Mouse (Mus musculus): ENCODE data around the gene Rab9b. TPM values are rescaled to one million over a fixed set of nuclear protein-coding genes. Genes with fewer than 3 reads are reported as not detected.
A peak's percentile ranks its signal among the peaks of the same experiment; 100 is the strongest.

The Rab9b gene
- polyA plus RNA-seq (2014; fragmentation: Nextera tagmentation; extraction: Ambion mirVana) = 0.88 and 0.97 TPM in 2 replicates

DNA sequence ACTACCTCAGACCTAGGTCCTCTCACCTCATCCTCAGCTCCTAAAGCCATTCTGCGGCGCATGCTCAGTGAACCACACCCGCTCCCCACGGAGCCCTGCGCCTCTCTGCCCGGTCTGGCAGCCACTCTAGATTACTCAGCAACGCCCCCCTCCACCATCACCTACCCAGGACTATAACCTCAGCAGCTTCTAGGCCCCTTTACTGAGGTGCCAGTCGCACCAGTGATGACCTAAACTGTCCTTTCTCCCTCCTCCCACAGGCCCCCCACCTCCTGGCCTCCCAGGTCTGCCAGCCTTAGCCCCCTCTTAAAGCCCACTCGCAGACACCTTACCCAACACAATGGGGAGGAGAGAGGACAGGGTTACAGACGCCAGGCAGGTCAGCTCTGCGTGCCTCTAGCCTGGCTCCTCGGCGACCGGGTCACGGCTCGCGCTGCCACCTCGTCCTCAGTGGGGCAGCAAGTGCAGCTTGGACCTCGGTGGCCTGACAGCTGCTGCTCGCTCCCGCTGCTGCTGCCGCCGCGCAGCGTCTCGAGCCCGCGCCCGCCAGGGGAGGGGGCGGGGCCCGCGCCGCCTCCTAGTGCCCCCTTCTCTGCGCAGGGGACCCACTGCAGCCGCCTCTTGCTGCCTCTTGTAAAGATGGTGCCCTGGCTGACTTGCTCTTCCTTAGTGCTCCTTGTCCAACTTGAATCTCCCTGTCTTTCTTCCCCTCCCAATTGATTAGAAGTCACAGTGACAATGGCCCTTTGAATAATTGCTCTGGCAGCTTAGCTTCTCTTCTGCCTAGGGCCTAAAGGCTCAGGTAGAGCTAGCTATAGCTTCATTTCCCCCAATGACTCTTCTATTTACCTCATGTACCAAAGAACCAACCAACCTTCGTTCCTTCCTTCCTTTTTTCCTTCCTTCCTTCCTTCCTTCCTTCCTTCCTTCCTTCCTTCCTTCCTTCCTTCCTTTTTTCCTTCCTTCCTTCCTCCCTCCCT is at the start of gene Rab9b:
Gene Rab9b (minus strand): TSS at position 695 of the 980 bp plus-strand sequence.
- H3K4me3 ChIP-seq (ENCODE audit: low read depth, low read length) = peak within 1 kb of the TSS; percentile 37
- ATAC-seq (ENCODE audit: insufficient number of reproducible peaks, insufficient read depth, low FRiP score, low read depth) = peak; percentile 53; the same call in 1 of the 2 replicates
- H3K36me3 ChIP-seq (ENCODE audit: control insufficient read depth, insufficient read depth, low read length) = no peaks in the 10 kb centered on the region
- H3K27me3 ChIP-seq (ENCODE audit: control insufficient read depth, insufficient read depth, low read length) = no peaks in the 10 kb centered on the region
- H3K4me1 ChIP-seq (ENCODE audit: control insufficient read depth, insufficient read depth, low read length) = no peaks in the 10 kb centered on the region
- peak within 1 kb of the TSS; percentile 68 for H3K4me2 ChIP-seq (replicated peaks; ENCODE audit: low read depth, low read length)
- 13% methylated on average over 34 of the region's 36 CpGs for WGBS
- no peaks in the 10 kb centered on the region for H3K9me3 ChIP-seq (ENCODE audit: control insufficient read depth, low read depth, low read length)
- H3K9ac ChIP-seq (replicated peaks; ENCODE audit: low read depth, low read length) = no peak within 1 kb of the TSS
- H3K27ac ChIP-seq (ENCODE audit: low read length) = no peak within 1 kb of the TSS

DNA sequence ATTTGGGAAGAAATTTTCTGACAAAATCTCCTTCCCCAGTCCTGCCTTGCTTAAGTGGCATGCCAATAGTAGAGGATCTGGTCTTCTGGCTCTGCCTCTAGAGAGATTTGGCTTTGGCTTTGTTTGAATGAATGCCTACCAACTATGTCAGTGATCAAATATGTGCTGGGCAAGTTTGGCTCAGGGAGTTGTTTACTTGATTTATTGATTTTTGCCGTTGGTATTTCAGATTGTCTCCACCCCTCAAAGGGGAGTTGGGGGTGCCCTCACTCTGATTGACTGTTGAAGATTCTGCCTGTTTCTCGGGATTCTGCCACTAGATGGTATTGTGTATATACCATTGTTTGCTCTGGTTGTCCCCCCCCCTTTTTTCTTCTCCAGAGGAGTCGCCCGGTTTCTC is 35.8 kb upstream of the Rab9b start:
- 35% methylated on average over 4 of the region's 4 CpGs for WGBS

GRCm38 (mm10) chrX:136895757-136896156 is 27.2 kb upstream of the Rab9b start:
- no peak for ATAC-seq (ENCODE audit: insufficient number of reproducible peaks, insufficient read depth, low FRiP score, low read depth)
- 41% methylated on average over 2 of the region's 2 CpGs for WGBS

More for the DNA sequence above, 35.8 kb upstream of the Rab9b start:
- no peak overlapping the region for H3K4me3 ChIP-seq (ENCODE audit: low read depth, low read length)
- ATAC-seq (ENCODE audit: insufficient number of reproducible peaks, insufficient read depth, low FRiP score, low read depth) = no peak
- H3K4me1 ChIP-seq (ENCODE audit: control insufficient read depth, insufficient read depth, low read length) = no peaks in the 10 kb centered on the region
- no peaks in the 10 kb centered on the region for H3K9me3 ChIP-seq (ENCODE audit: control insufficient read depth, low read depth, low read length)
- H3K9ac ChIP-seq (replicated peaks; ENCODE audit: low read depth, low read length) = no peak overlapping the region
- no peak overlapping the region for H3K4me2 ChIP-seq (replicated peaks; ENCODE audit: low read depth, low read length)
- H3K27me3 ChIP-seq (ENCODE audit: control insufficient read depth, insufficient read depth, low read length) = no peaks in the 10 kb centered on the region
- H3K36me3 ChIP-seq (ENCODE audit: control insufficient read depth, insufficient read depth, low read length) = no peaks in the 10 kb centered on the region
- H3K27ac ChIP-seq (ENCODE audit: low read length) = no peak overlapping the region

DNA sequence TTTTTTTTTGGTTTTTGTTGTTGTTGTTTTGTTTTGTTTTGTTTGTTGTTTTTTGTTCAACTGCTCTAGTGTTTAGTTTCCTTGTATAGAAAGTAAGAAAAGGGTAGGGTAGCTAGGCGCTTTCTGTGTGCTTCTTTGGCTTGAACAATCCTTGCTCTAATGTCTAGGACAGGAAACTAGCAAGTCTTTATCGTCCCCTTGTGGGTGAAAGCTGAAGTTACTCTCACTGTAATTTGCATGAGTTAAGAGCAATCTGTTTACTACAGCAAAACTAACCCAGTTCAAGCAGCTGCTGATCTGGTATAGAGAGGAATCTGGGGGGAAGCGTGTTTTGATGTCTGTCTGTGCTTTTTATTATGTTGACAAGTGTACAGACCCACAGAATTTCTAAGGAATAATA is 18.3 kb downstream of the Rab9b start:
- WGBS = 28% methylated on average over 3 of the region's 3 CpGs
- Histone ChIP-seq H3K9me3 (ENCODE audit: control insufficient read depth, low read depth, low read length) (no peaks in the 10 kb centered on the region), H3K4me2 (replicated peaks; ENCODE audit: low read depth, low read length) (no peak overlapping the region), H3K9ac (replicated peaks; ENCODE audit: low read depth, low read length) (no peak overlapping the region), H3K27ac (ENCODE audit: low read length) (no peak overlapping the region), H3K36me3 (ENCODE audit: control insufficient read depth, insufficient read depth, low read length) (no peaks in the 10 kb centered on the region), H3K4me3 (ENCODE audit: low read depth, low read length) (no peak overlapping the region), H3K4me1 (ENCODE audit: control insufficient read depth, insufficient read depth, low read length) (no peaks in the 10 kb centered on the region), H3K27me3 (ENCODE audit: control insufficient read depth, insufficient read depth, low read length) (no peaks in the 10 kb centered on the region)
- no peak for ATAC-seq (ENCODE audit: insufficient number of reproducible peaks, insufficient read depth, low FRiP score, low read depth)

More at GRCm38 (mm10) chrX:136895757-136896156, 27.2 kb upstream of the Rab9b start:
- Histone ChIP-seq H3K4me1 (ENCODE audit: control insufficient read depth, insufficient read depth, low read length) (no peaks in the 10 kb centered on the region), H3K4me3 (ENCODE audit: low read depth, low read length) (no peak overlapping the region), H3K27me3 (ENCODE audit: control insufficient read depth, insufficient read depth, low read length) (no peaks in the 10 kb centered on the region), H3K9me3 (ENCODE audit: control insufficient read depth, low read depth, low read length) (no peaks in the 10 kb centered on the region), H3K4me2 (replicated peaks; ENCODE audit: low read depth, low read length) (no peak overlapping the region), H3K36me3 (ENCODE audit: control insufficient read depth, insufficient read depth, low read length) (no peaks in the 10 kb centered on the region), H3K27ac (ENCODE audit: low read length) (no peak overlapping the region), H3K9ac (replicated peaks; ENCODE audit: low read depth, low read length) (no peak overlapping the region)

- no peaks in the 10 kb centered on the region for H3K36me3 ChIP-seq (ENCODE audit: control insufficient read depth, insufficient read depth, low read length)
- no peak for ATAC-seq (ENCODE audit: insufficient number of reproducible peaks, insufficient read depth, low FRiP score, low read depth)
- no peaks in the 10 kb centered on the region for H3K9me3 ChIP-seq (ENCODE audit: control insufficient read depth, low read depth, low read length)
- no peak overlapping the region for H3K27ac ChIP-seq (ENCODE audit: low read length)
- H3K4me2 ChIP-seq (replicated peaks; ENCODE audit: low read depth, low read length) = no peak overlapping the region
- no peak overlapping the region for H3K9ac ChIP-seq (replicated peaks; ENCODE audit: low read depth, low read length)
- H3K27me3 ChIP-seq (ENCODE audit: control insufficient read depth, insufficient read depth, low read length) = no peaks in the 10 kb centered on the region
- no peaks in the 10 kb centered on the region for H3K4me1 ChIP-seq (ENCODE audit: control insufficient read depth, insufficient read depth, low read length)
- no peak overlapping the region for H3K4me3 ChIP-seq (ENCODE audit: low read depth, low read length)
Measured at GRCm38 (mm10) chrX:136828610-136829009, 39.9 kb downstream of the Rab9b start.

GRCm38 (mm10) chrX:136825016-136825415 is 43.5 kb downstream of the Rab9b start:
- 75% methylated on average over 4 of the region's 4 CpGs for WGBS

DNA sequence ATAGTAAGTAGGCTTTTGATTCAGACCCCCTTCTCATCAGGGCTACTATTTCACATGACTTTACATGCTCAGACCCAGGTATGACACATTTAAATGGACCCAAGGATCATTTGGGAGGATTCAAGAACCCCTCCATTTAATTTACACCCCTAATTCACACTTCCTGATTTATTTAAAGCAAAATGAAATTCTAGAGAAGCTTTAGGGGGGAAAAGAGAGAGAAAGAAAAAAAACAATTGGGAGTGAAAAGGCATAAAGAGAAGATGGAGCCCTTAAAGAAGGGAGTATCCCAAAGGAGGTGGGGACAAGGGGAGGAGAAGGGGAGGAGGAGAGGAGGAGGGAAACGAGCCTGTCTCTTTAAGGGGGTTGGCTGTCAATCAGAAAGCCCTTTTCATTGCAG is 46.2 kb downstream of the Rab9b start, which contains the start of gene Plp1:
Gene Plp1 (plus strand): TSS at position 301 of the 400 bp plus-strand sequence.
- no peaks in the 10 kb centered on the region for H3K36me3 ChIP-seq (ENCODE audit: control insufficient read depth, insufficient read depth, low read length)
- 50% methylated on average over 1 of the region's 1 CpGs for WGBS
- no peak for ATAC-seq (ENCODE audit: insufficient number of reproducible peaks, insufficient read depth, low FRiP score, low read depth)
- no peaks in the 10 kb centered on the region for H3K4me1 ChIP-seq (ENCODE audit: control insufficient read depth, insufficient read depth, low read length)
- no peak within 1 kb of the TSS for H3K4me2 ChIP-seq (replicated peaks; ENCODE audit: low read depth, low read length)
- H3K27me3 ChIP-seq (ENCODE audit: control insufficient read depth, insufficient read depth, low read length) = no peaks in the 10 kb centered on the region
- H3K9me3 ChIP-seq (ENCODE audit: control insufficient read depth, low read depth, low read length) = no peaks in the 10 kb centered on the region
- H3K9ac ChIP-seq (replicated peaks; ENCODE audit: low read depth, low read length) = no peak within 1 kb of the TSS
- H3K27ac ChIP-seq (ENCODE audit: low read length) = no peak within 1 kb of the TSS
- H3K4me3 ChIP-seq (ENCODE audit: low read depth, low read length) = no peak within 1 kb of the TSS

More at GRCm38 (mm10) chrX:136825016-136825415, 43.5 kb downstream of the Rab9b start:
- no peak for ATAC-seq (ENCODE audit: insufficient number of reproducible peaks, insufficient read depth, low FRiP score, low read depth)
- Histone ChIP-seq H3K4me1 (ENCODE audit: control insufficient read depth, insufficient read depth, low read length) (no peaks in the 10 kb centered on the region), H3K27me3 (ENCODE audit: control insufficient read depth, insufficient read depth, low read length) (no peaks in the 10 kb centered on the region), H3K4me3 (ENCODE audit: low read depth, low read length) (no peak overlapping the region), H3K27ac (ENCODE audit: low read length) (no peak overlapping the region), H3K36me3 (ENCODE audit: control insufficient read depth, insufficient read depth, low read length) (no peaks in the 10 kb centered on the region), H3K4me2 (replicated peaks; ENCODE audit: low read depth, low read length) (no peak overlapping the region), H3K9me3 (ENCODE audit: control insufficient read depth, low read depth, low read length) (no peaks in the 10 kb centered on the region), H3K9ac (replicated peaks; ENCODE audit: low read depth, low read length) (no peak overlapping the region)

GRCm38 (mm10) chrX:136820250-136820649 is 48.3 kb downstream of the Rab9b start:
- H3K4me3 ChIP-seq (ENCODE audit: low read depth, low read length) = no peak overlapping the region
- no peaks in the 10 kb centered on the region for H3K4me1 ChIP-seq (ENCODE audit: control insufficient read depth, insufficient read depth, low read length)
- WGBS = 14% methylated on average over 1 of the region's 1 CpGs
- ATAC-seq (ENCODE audit: insufficient number of reproducible peaks, insufficient read depth, low FRiP score, low read depth) = no peak
- no peaks in the 10 kb centered on the region for H3K9me3 ChIP-seq (ENCODE audit: control insufficient read depth, low read depth, low read length)
- H3K27me3 ChIP-seq (ENCODE audit: control insufficient read depth, insufficient read depth, low read length) = no peaks in the 10 kb centered on the region
- H3K27ac ChIP-seq (ENCODE audit: low read length) = no peak overlapping the region
- H3K9ac ChIP-seq (replicated peaks; ENCODE audit: low read depth, low read length) = no peak overlapping the region
- no peaks in the 10 kb centered on the region for H3K36me3 ChIP-seq (ENCODE audit: control insufficient read depth, insufficient read depth, low read length)
- H3K4me2 ChIP-seq (replicated peaks; ENCODE audit: low read depth, low read length) = no peak overlapping the region
